Mouse (Mus musculus): ENCODE measurements at regions not wholly inside any gene's neighbourhood (a gene's known extent, or its start where the extent isn't known, plus 50 kb on each side); places are given as distances from the start of the nearest gene placed in this dataset.

- Histone ChIP-seq H3K9me3 (ENCODE audit: control insufficient read depth, low read length) (no peaks in the 10 kb centered on the region), H3K4me2 (ENCODE audit: low read length) (no peak overlapping the region), H3K4me1 (ENCODE audit: control insufficient read depth in 2 of 2, insufficient read depth in 2 of 2, low read length in 2 of 2) (no peaks in the 10 kb centered on the region), H3K36me3 (ENCODE audit: control insufficient read depth, insufficient read depth, low read length) (no peaks in the 10 kb centered on the region), H3K27ac (replicated peaks in 1 of 2; ENCODE audit: control insufficient read depth in 1 of 2, insufficient read depth in 1 of 2, low read depth in 2 of 2, low read length in 2 of 2) (no peak overlapping the region), H3K27me3 (ENCODE audit: control insufficient read depth, insufficient read depth, low read length) (no peaks in the 10 kb centered on the region), H3K9ac (ENCODE audit: low read length) (no peak overlapping the region), H3K4me3 (ENCODE audit: control insufficient read depth in 1 of 2, insufficient read depth in 1 of 2, low read depth in 1 of 2, low read length in 2 of 2) (no peak overlapping the region)
- no peak for ATAC-seq (ENCODE audit: insufficient number of reproducible peaks, insufficient read depth, low FRiP score, low read depth)
- 74% methylated on average over 5 of the region's 5 CpGs for WGBS
These were observed 360.4 kb upstream of the Kif18a start for GRCm38 (mm10) chr2:108920111-108920510.

- H3K36me3 ChIP-seq (ENCODE audit: control insufficient read depth, insufficient read depth, low read length) = no peaks in the 10 kb centered on the region
- no peak for ATAC-seq (ENCODE audit: insufficient number of reproducible peaks, insufficient read depth, low FRiP score, low read depth)
- H3K9ac ChIP-seq (ENCODE audit: low read length) = no peak overlapping the region
- WGBS = 69% methylated on average over 5 of the region's 5 CpGs
- H3K4me1 ChIP-seq (ENCODE audit: control insufficient read depth in 2 of 2, insufficient read depth in 2 of 2, low read length in 2 of 2) = no peaks in the 10 kb centered on the region
- no peak overlapping the region for H3K27ac ChIP-seq (replicated peaks in 1 of 2; ENCODE audit: control insufficient read depth in 1 of 2, insufficient read depth in 1 of 2, low read depth in 2 of 2, low read length in 2 of 2)
- H3K9me3 ChIP-seq (ENCODE audit: control insufficient read depth, low read length) = no peaks in the 10 kb centered on the region
- no peak overlapping the region for H3K4me2 ChIP-seq (ENCODE audit: low read length)
- H3K27me3 ChIP-seq (ENCODE audit: control insufficient read depth, insufficient read depth, low read length) = no peaks in the 10 kb centered on the region
- no peak overlapping the region for H3K4me3 ChIP-seq (ENCODE audit: control insufficient read depth in 1 of 2, insufficient read depth in 1 of 2, low read depth in 1 of 2, low read length in 2 of 2)
These were observed 344.4 kb upstream of the Kif18a start for GRCm38 (mm10) chr2:108935981-108936762.

DNA sequence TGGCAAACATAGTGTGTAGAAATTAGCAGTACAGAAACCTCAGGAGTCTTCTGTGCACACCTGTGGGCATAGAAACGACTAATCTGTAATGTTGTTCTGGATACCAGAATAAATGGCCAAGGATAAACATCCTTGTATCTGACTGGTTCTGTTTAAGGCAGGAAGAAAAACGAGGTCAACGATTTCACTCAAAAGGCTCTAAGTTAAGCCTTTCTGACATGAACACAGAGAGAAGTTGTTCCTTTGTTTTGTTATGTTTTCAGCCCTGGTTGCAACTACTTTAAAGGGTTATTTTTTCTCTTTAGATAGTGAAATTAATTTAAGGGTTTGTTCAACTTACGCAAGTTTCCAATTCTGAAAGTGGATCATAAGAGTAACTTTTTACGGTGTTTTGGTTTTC lies 299.6 kb upstream of the Kif18a start:
- no peaks in the 10 kb centered on the region for H3K36me3 ChIP-seq (ENCODE audit: control insufficient read depth, insufficient read depth, low read length)
- no peaks in the 10 kb centered on the region for H3K27me3 ChIP-seq (ENCODE audit: control insufficient read depth, insufficient read depth, low read length)
- no peaks in the 10 kb centered on the region for H3K4me1 ChIP-seq (ENCODE audit: control insufficient read depth in 2 of 2, insufficient read depth in 2 of 2, low read length in 2 of 2)
- ATAC-seq (ENCODE audit: insufficient number of reproducible peaks, insufficient read depth, low FRiP score, low read depth) = no peak
- no peak overlapping the region for H3K27ac ChIP-seq (replicated peaks in 1 of 2; ENCODE audit: control insufficient read depth in 1 of 2, insufficient read depth in 1 of 2, low read depth in 2 of 2, low read length in 2 of 2)
- H3K4me3 ChIP-seq (ENCODE audit: control insufficient read depth in 1 of 2, insufficient read depth in 1 of 2, low read depth in 1 of 2, low read length in 2 of 2) = no peak overlapping the region
- 78% methylated on average over 5 of the region's 5 CpGs for WGBS
- H3K9me3 ChIP-seq (ENCODE audit: control insufficient read depth, low read length) = no peaks in the 10 kb centered on the region
- H3K4me2 ChIP-seq (ENCODE audit: low read length) = no peak overlapping the region
- H3K9ac ChIP-seq (ENCODE audit: low read length) = no peak overlapping the region

DNA sequence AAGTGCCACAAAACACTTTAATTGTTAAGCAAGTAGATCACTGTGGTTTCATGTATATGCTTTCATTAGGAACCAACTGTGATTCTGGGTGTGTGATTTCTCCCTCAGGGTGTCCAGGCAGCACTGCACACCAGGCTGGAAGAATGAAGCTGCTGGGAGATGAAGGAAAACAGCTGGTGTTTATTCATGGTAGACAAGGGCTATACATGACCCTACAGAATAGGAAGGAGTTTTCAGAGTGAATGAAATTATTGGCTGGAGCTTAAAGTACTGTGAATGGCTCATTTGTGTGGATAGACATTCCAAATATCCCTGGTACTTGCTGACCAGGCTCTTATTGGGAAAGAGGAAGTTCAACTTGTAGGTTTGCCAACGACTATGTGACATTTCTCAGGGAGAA lies 264.3 kb upstream of the Kif18a start:
- ATAC-seq (ENCODE audit: insufficient number of reproducible peaks, insufficient read depth, low FRiP score, low read depth) = no peak
- Histone ChIP-seq H3K4me3 (ENCODE audit: control insufficient read depth in 1 of 2, insufficient read depth in 1 of 2, low read depth in 1 of 2, low read length in 2 of 2) (no peak overlapping the region), H3K9me3 (ENCODE audit: control insufficient read depth, low read length) (no peaks in the 10 kb centered on the region), H3K9ac (ENCODE audit: low read length) (no peak overlapping the region), H3K4me1 (ENCODE audit: control insufficient read depth in 2 of 2, insufficient read depth in 2 of 2, low read length in 2 of 2) (no peaks in the 10 kb centered on the region), H3K27ac (replicated peaks in 1 of 2; ENCODE audit: control insufficient read depth in 1 of 2, insufficient read depth in 1 of 2, low read depth in 2 of 2, low read length in 2 of 2) (no peak overlapping the region), H3K27me3 (ENCODE audit: control insufficient read depth, insufficient read depth, low read length) (no peaks in the 10 kb centered on the region), H3K36me3 (ENCODE audit: control insufficient read depth, insufficient read depth, low read length) (no peaks in the 10 kb centered on the region), H3K4me2 (ENCODE audit: low read length) (no peak overlapping the region)
- WGBS = 31% methylated on average over 1 of the region's 1 CpGs

DNA sequence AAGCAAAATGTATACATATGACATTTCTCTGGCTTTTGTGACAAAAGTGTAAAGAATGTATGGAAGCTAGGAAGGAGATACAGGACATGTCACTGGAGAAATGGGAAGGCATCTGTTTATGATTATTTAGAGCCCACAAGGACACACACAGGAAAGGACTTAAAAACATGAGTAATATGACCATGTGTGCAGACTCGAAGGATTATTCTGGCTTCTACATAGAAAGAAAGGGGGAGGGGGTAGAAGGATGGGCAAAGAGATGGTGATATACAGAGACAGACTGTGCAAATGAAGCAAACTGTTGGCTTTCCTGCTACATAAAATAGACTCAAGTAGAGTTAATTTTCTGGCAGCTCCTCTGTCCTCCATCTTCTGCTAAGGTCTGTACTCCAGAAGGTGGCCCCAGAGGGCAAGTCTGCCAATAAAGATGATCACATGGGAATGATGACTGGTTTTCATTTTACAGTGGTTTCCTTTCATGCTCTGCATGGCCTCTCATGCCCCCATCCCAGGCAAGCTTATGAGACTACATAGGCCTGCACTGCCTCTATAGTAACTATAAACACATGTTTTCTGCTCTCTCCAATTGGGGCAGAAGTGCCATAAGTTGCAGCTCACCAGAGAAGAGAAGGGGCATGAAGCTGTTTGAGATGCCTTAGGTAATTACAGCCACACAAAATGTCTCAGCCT lies 263.4 kb upstream of the Kif18a start:
- no peaks in the 10 kb centered on the region for H3K27me3 ChIP-seq (ENCODE audit: control insufficient read depth, insufficient read depth, low read length)
- no peaks in the 10 kb centered on the region for H3K36me3 ChIP-seq (ENCODE audit: control insufficient read depth, insufficient read depth, low read length)
- H3K27ac ChIP-seq (replicated peaks in 1 of 2; ENCODE audit: control insufficient read depth in 1 of 2, insufficient read depth in 1 of 2, low read depth in 2 of 2, low read length in 2 of 2) = no peak overlapping the region
- H3K9me3 ChIP-seq (ENCODE audit: control insufficient read depth, low read length) = no peaks in the 10 kb centered on the region
- no peak overlapping the region for H3K4me2 ChIP-seq (ENCODE audit: low read length)
- no peak overlapping the region for H3K4me3 ChIP-seq (ENCODE audit: control insufficient read depth in 1 of 2, insufficient read depth in 1 of 2, low read depth in 1 of 2, low read length in 2 of 2)
- 80% methylated on average over 1 of the region's 1 CpGs for WGBS
- no peak for ATAC-seq (ENCODE audit: insufficient number of reproducible peaks, insufficient read depth, low FRiP score, low read depth)
- no peak overlapping the region for H3K9ac ChIP-seq (ENCODE audit: low read length)
- no peaks in the 10 kb centered on the region for H3K4me1 ChIP-seq (ENCODE audit: control insufficient read depth in 2 of 2, insufficient read depth in 2 of 2, low read length in 2 of 2)

- no peak overlapping the region for H3K9ac ChIP-seq (ENCODE audit: low read length)
- H3K4me3 ChIP-seq (ENCODE audit: control insufficient read depth in 1 of 2, insufficient read depth in 1 of 2, low read depth in 1 of 2, low read length in 2 of 2) = no peak overlapping the region
- H3K27ac ChIP-seq (replicated peaks in 1 of 2; ENCODE audit: control insufficient read depth in 1 of 2, insufficient read depth in 1 of 2, low read depth in 2 of 2, low read length in 2 of 2) = no peak overlapping the region
- no peaks in the 10 kb centered on the region for H3K9me3 ChIP-seq (ENCODE audit: control insufficient read depth, low read length)
- ATAC-seq (ENCODE audit: insufficient number of reproducible peaks, insufficient read depth, low FRiP score, low read depth) = no peak
- H3K4me2 ChIP-seq (ENCODE audit: low read length) = no peak overlapping the region
- WGBS = 79% methylated on average over 6 of the region's 6 CpGs
- no peaks in the 10 kb centered on the region for H3K27me3 ChIP-seq (ENCODE audit: control insufficient read depth, insufficient read depth, low read length)
- no peaks in the 10 kb centered on the region for H3K4me1 ChIP-seq (ENCODE audit: control insufficient read depth in 2 of 2, insufficient read depth in 2 of 2, low read length in 2 of 2)
- H3K36me3 ChIP-seq (ENCODE audit: control insufficient read depth, insufficient read depth, low read length) = no peaks in the 10 kb centered on the region
These were observed 242.3 kb upstream of the Kif18a start for GRCm38 (mm10) chr2:109038131-109038695.

Data from heart, embryonic 14.5 days (tissue).